Mouse (Mus musculus) adrenal gland, adult 18-20 months (tissue): ENCODE measurements around the gene Krtcap2. TPM values are rescaled to one million over a fixed set of nuclear protein-coding genes. Genes with fewer than 3 reads are reported as not detected.
A peak's percentile ranks its signal among the peaks of the same experiment; 100 is the strongest.
"Not testable (repeated sequence)": the region's sequence is repeated elsewhere in the genome, so short reads cannot be mapped to it uniquely, and the experiment has no call there.

Source experiments
- DNase-seq, 2 experiments: peaks; one replicate each; pipeline ENCODE4 v3.0.0; 2021 to 2022; ENCODE audit warnings: low spot score in 2 of 2
- long read RNA-seq, 2 experiments: library from polyadenylated mRNA; stranded (forward); transcript quantifications; one replicate each; pipeline ENCODE4 v2.0.0; 2021
- total RNA-seq, 2 experiments: library from RNA; stranded (reverse); gene quantifications; 1 replicate in 1 of 2; 2 replicates in 1 of 2; pipeline ENCODE4 v1.2.3; 2021

Krtcap2 gene
- 100 to 1,000 TPM; 108 to 123 TPM for total RNA-seq
- long read RNA-seq, experiment 1, transcript Krtcap2-201 (5 exons, 1,172 nt), result major isoform, 7 of 8 reads
- long read RNA-seq, experiment 1, partial matches to known transcripts, result 0 of 8 reads
- long read RNA-seq, experiment 1, other reads (novel, unspliced or antisense), result 1 of 8 reads
- long read RNA-seq, experiment 2, transcript Krtcap2-201 (5 exons, 1,172 nt), result major isoform, 100 of 112 reads
- long read RNA-seq, experiment 2, partial matches to known transcripts, result 2 of 112 reads
- long read RNA-seq, experiment 2, other reads (novel, unspliced or antisense), result 10 of 112 reads

DNA sequence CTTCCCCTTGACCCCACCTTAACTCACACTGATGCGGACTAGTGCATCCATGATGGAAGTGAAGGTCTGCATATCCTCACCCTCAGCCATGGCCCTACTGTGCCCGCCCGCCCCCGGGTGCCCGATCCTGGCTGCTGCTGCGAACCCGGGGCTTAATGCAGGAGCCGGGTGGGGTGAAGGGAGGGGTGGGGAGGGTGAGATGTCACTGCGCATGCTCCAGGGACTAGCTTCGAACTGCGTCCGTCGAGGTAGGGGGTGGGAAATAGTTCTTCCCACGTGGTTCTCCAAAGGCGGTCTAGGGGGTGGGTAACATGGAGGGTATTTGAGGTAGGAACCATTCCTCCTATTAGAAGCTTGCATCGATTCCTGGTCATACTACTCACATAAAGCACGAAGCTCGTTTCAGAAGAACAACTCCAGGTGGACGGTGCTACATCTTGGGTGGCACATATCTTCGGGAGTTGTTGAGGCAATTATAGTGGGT, at the start of gene Krtcap2:
TSS of gene Krtcap2 (plus strand) at position 279 of the 484 bp plus-strand sequence.
- DNase-seq, result no peak

DNA sequence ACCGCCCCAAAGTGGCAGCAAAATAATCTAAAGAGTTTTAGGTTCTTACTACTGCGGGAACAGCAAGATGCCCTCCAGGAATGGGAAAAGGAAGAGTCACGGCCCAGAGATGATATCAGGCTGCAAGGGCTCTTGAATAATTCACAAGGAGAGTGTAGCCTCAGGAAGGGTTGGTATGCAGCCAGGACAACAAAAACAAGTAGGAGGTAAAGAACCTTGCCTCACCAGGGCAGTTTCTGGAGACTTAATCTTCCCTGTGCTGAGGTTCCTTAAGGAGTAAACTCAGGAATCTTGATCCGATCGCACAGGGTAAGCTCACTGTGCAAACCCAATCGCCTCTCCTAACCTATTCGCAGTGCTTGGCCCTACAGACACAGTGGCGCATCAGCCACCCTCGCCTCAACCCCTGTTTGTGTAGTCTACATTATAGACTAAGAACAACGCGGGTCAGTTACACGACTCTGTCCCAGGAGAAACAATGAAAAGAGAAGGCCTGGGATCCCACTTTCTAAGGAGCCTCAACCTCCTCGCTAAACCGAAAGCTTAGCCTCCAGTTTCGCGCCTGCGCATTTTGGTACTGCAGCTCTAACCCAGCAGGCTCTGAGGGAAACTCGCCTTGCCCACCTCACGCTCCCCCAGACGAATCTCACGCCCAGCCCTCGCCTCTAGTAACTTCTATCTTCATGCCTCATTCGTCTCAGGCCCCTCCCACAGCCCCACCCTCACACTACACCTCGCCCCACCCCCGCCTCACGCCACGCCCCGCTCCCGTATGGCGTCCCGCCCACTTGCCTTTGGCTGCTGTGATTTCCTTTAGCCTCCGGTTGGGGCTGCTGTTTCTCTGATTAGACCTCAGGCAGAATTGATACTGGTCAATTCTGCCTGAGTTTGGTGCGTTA, 49.5 kb upstream of the Krtcap2 start:
- peak; percentile 73 to 75 for DNase-seq

DNA sequence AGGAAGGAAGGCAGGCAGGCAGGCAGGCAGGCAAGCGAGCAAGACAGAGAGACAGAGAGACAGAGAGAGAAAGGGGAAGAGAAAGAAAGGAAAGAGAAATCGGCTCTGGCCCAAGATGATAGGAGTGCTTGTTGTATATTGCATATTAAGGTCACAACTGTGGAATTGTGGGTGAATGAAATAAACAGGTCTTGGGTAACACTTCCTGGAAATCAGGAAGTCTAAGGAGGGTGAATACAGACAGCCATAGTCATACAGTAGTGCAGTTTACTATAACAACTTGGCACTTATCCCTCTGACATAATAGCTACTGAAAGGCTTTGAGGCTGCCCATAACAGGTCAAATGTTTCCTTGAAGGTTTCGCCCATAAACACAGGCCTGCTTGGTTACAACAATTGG, 45.9 kb upstream of the Krtcap2 start:
- DNase-seq, result no peak

DNA sequence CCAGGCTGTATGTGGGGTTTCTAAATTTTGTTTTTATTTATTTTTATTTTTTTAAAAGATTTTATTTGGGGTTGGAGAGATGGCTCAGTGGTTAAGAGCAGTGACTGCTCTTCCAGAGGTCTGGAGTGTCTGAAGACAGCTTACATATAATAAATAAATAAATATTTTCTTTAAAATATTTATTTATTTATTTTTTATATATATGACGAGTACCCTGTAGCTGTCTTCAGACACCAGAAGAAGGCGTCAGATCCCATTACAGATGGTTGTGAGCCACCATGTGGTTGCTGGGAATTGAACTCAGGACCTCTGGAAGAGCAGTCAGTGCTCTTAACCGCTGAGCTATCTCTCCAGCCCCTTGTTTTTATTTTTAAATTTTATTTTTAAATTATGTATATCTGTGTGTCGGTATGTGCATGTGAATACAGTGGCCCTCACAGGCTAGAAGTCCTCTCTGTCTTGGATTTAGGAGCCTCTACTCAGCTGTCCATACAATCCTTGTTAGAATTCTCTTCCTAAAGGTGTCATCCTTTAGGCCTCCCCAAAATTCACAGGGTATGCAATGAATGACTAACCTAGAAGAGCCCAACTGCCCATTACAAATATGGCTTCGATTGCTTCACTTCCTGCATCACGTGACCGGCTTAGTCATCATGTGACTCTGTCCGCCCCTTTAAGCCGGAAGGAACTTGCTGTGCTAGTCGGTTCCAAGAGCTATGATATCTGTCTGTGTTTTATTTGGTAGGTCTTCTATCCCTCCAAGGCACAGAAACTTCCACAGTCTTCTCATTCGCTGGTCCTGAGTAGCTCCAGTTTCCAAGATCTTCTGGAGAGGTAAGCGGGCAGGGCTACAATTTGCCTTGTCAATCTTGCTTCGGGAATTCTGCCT, 43.3 kb upstream of the Krtcap2 start, which contains the start of gene Gba:
TSS of gene Gba (plus strand) at position 676 of the 889 bp plus-strand sequence.
- peak; percentile 89 to 91 for DNase-seq

DNA sequence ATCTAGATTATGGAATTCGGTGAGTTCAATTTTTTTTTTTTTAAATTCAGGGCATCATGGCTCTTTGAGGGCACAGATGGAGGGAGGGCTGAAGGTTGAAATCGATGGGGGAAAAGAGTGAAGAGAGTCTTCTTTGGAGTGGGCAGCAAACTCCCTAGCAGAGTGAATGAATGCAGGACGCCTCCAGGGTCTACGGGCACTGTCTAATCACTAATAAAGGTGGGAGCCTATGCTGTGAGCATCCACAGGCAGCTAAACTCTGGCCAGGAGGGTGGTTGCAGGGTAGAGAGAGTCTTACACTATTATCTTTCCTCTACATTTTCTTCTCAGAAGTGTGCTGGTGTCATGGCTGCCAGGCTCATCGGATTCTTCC, 42.6 kb upstream of the Krtcap2 start:
- DNase-seq, result no peak

DNA sequence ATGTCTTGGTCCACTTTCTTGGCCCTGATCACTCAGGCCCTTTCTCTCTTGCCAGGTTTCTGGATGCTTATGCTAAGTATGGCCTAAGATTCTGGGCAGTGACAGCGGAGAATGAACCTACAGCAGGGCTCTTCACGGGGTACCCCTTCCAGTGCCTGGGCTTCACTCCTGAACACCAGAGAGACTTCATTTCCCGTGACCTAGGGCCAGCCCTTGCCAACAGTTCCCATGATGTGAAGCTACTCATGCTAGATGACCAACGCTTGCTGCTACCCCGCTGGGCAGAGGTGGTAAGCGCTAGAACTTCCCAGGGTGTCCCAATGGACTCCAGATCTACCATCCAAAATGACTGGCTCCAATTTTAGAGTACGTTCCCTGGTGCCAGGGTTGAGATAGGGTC, 39.7 kb upstream of the Krtcap2 start:
- DNase-seq, result no peak

DNA sequence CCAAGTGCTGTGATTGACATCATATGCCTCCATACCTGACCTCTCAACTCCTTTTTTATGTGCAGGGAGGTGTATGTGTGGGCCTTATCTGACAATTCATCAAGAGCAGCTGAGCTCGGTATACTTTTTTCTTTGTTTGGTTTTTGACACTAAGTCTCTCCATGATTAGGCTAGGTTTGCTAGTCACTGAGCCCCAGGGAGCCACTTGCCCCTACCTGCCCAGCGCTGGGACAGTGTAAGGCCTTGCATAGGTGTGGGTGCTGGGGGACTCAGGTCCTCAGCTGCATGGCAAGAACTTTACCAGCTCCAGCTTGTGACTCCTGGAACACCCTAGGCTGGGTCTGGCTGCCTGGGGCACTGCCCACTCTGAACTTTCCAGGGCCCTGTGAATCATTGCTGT, 39.1 kb upstream of the Krtcap2 start:
- DNase-seq, result no peak

DNA sequence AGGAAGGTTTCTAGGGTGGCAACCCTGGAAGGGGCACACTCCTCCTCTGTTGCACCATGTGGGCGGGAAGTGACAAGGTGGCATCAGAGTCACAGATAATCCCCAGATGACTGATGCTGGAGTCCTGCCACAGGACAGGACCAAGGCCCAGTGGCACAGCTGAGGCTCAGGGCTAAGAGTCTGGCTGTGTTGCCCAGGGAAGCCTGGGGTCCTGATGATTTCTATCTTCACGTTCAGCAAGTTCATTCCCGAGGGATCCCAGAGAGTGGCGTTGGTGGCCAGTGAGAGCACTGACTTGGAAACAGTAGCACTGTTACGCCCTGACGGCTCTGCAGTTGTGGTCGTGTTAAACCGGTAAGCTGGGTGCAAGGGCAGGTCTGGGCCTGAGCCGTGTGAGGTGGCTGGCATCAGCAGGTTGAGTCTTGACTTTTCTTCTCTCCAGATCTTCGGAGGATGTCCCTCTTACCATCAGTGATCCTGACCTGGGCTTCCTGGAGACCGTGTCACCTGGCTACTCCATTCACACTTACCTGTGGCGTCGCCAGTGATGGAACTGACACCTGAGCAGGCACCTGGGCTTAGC, 37.6 kb upstream of the Krtcap2 start:
- DNase-seq, result no peak

DNA sequence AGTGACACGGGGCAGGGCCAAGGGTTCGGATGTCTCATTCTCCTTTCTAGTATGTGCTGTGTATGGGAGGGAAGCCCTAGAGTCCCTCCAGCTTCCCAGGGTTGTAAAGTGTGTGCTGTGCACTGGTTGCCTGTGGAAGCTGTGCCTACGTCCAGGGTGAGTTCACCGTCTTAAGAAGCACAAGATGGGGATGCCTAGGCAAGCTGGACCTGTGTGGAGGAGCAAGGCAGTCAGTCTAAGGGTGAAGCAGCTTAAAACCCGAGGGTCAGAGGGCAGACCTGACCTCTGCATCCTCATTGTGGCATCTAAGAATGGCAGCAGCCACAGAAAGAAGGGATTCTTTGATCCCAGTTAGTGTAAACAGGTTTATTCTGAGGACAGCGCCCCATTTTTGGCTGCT, 37.0 kb upstream of the Krtcap2 start:
- DNase-seq, result no peak

DNA sequence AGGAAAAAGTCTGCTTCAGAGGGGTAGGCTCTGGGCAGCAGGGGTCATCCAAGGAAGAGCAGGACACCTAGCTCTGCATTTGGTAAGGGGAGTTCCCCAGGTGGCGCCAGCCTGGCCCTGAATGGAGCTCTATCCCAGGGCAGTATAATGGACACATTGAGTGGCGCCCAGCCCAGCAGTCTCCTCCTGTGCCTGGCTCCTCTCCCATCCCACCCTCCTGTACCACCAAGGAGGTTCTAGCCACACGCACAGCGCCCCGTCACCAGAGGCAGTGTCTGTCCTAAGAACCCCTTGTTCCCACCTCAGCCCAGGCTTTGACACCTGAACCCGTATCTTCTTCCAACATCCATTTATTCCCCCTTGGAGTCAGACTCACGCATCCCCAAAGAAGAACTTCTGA, 36.0 kb upstream of the Krtcap2 start:
- DNase-seq, result no peak

DNA sequence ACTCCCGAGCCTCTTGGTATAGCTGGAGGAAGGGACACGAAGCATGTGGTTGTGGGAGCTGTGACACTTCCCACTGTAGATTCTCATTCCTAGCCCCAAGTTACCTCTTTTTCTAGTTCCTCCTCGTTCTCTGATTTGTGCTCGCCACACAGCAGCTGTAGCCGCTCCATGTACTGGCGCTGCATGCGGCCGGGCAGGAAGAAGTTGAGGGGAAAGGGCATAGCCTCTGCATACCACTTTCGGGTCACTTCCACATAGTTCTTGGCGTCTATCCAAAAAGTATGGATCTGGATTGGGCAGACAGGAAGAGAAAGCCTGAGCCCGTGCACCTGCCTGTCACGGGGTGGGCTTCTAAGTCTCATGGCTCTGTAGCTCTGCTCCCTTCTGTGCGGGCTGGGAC, 35.6 kb upstream of the Krtcap2 start:
- no peak for DNase-seq

DNA sequence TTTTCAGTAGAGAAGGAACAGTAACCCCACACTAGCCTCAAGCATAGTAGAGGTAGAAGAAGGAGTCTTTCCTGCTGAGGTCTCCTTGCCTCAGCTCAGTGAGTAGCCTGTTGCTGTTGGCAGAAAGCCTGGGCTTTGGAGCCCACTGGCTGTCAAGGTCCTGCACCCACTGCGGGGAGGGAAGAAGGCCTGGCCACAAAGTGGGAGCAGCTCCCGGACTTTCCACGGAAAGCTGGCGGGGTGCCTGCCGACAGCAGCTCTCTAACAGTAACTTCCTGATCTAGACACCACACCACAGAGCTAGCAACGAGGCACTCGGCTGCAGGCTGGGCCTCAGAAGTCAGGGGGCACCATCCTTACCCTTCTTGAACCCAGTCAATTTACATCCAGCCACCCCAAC, 35.0 kb upstream of the Krtcap2 start:
- DNase-seq, result no peak

DNA sequence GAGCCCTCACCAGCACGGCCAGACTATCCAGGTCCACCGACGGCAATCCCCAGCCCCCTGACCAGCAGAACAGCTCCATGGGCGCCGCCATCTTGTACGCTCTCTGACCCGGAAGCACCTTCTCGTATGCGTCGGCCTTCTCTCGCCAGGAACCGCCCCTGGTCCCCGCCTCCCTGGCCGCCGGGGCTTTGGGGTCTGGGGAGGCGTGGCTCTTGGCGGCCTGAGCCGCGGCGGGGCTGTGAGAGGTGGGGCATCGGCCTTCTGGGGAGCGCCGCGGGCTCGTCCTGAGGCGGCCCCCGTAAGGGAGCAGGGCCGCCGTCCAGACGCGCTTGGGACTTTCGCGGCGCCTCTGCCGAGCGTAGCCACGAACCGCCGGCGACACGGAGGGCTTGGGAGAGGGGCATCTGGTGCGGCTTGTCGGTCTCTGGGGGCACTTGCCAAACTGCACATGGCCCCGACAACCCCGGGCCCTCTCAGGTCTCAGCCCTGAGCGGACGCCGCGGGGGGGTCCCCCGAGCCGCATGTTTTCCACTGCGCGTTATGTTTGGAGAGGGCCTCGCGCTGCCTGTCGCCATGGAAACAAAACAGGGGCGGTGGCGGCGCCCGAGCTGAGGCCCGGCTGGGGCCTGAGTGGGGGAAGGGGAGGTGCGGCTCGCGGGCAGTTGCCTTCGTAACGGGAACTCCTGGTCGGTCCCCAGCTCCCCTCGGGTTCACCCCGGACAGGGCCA, 31.8 kb upstream of the Krtcap2 start:
- peak; percentile 87 to 90 for DNase-seq

DNA sequence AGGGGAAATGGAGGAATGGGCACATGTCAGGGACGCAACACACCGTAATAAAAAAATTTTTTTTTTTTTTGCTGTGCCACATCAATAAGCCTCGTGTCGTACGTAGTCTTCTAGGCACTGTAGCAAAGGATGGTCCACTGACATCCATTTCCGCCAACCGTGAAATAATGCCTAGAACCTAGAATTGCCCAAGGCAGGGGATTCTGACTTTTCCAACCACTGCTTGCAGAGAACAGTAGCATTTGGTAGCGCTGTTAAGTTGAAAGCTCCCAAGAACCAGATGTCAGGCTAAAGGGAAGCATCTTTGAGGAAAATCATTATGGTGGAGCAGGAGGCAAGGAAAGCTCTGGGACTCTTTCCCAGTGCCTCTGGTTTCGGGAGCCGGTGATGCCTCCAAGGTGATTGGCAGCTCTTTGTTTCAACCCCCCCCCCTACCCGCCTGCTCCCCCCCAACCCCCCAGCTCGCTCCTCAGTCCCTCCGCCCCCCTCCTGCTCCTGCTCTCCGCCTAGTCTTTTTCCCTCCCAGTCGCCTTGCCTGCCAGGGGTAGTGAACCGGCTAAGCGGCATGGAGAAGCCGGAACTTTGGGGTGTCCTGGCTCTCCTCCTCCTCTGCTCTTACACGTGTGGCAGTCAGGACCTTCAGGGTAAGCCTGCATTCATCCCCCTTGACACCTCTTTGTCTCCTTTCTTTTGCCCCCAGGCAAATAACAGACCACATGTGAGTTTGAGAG, 30.9 kb upstream of the Krtcap2 start, which contains the start of gene Thbs3:
TSS of gene Thbs3 (plus strand) at position 500 of the 731 bp plus-strand sequence.
- DNase-seq, result no peak

DNA sequence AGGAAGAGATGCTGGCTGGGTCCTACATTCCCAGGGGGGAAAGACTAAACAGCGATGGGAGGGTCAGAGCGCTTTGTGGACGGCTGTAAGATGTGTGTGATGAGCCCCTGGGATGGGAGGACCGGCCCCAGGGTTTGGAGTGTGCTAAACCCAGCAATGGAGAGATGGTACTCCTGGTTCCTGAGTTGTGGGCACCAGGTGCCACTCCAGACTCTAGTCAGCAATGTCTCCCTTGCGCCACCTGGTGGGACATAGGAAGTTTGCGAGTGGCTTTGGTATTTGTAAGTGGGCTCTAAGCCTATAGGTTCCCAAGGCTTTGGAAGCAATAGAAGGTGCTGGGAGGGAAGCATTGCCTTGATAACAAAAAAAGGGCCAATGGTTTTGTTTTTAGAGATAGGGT, 29.9 kb upstream of the Krtcap2 start:
- DNase-seq, result peak; percentile 73 to 81

DNA sequence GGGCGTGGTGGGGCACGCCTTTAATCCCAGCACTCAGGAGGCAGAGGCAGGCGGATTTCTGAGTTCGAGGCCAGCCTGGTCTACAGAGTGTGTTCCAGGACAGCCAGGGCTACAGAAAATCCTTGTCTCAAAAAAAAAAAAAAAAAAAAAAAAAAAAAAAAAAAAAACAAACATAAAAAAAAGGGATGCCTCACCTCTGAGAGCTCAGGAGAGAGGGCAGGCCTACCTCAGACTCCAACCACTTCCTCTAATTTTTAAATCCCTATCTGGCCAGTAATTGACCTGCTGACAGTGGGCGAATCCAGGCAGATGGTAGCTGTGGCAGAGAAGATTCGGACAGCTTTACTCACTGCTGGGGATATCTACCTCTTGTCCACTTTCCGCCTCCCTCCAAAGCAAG, 29.4 kb upstream of the Krtcap2 start:
- not testable (repeated sequence) for DNase-seq

DNA sequence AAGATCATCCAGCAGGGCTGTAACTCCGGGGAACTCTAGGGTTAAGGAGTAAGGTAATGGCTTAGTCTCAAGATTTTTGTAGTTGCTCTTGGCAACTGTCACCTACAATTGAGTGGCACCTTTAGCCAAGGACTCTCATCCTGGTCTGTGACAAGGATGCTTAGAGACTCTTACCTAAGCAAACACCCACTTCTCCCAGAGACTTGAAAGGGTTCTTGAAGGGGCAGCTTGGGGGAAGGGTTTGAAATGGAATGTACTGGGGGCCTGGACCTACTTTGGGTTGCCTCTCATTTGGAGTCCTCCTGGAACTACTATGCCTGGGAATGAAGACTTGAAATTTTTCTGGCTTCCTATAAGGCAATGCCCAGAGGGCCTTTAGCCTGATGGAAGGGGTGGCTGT, 27.5 kb upstream of the Krtcap2 start:
- DNase-seq, result no peak

DNA sequence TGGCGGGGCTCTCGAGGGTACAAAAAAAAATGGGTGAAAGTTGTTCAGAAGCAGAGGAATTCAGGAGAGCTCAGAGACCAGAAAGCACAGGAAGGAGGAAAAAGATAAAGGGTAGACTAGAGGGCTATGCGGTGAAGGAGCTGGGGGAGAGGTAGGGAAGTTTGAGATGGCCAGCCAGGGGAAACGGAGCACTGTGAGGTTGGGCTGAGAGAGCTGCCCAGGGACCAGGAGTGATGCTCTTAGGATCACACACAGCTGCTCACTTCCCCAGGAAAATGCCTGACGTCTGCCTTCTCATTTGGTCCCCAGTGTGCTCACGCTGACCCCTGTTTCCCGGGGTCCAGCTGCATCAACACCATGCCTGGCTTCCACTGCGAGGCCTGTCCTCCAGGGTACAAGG, 26.2 kb upstream of the Krtcap2 start:
- no peak for DNase-seq

DNA sequence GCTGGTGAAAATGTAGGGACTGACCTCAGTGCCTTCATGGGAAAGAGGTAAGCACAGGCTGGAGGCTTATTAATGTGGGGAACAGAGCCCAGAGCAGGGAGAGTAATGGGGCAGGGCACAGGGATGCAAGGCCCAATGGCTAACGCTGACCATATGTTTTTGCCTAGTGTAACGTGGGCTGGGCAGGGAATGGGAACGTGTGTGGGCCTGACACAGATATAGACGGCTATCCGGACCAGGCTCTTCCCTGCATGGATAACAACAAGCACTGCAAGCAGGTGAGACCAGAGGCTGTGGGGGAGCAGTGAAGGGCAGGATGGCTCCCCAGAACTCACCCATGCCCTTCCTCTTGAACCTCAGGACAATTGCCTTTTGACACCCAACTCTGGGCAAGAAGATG, 24.6 kb upstream of the Krtcap2 start:
- no peak for DNase-seq
